Mouse (Mus musculus): ENCODE measurements around the gene Fiz1. TPM values are rescaled to one million over a fixed set of nuclear protein-coding genes. Genes with fewer than 3 reads are reported as not detected.
A peak's percentile ranks its signal among the peaks of the same experiment; 100 is the strongest.
"Not testable (repeated sequence)": the region's sequence is repeated elsewhere in the genome, so short reads cannot be mapped to it uniquely, and the experiment has no call there.

Gene Fiz1
- polyA plus RNA-seq, 1 experiment from 2014 or later: 31.2 TPM

DNA sequence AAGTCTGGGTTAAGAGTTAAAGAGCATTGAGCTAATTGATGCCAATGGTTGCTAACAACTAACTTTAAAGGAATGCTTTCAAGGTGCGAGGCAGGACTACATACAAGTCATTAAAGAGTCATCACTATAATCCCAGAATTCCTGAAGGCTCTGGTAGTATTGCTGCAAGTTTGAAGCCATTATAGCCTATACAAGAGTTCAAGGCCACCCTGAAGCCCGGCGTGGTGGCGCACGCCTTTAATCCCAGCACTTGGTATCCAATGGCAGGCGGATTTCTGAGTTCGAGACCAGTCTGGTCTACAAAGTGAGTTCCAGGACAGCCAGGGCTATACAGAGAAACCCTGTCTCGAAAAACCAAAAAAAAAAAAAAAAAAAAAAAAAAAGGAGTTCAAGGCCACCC lies 5.1 kb upstream of the Fiz1 start:
- peaks cover 13% of the 10 kb centered on the region for H3K4me1 ChIP-seq (replicated peaks)
- H3K27me3 ChIP-seq (replicated peaks); H3K9me3 ChIP-seq (replicated peaks); ATAC-seq (ENCODE audit: insufficient number of reproducible peaks, low FRiP score): not testable (repeated sequence)
- WGBS: 30% methylated on average over 8 of the region's 8 CpGs
- peak overlapping the region; percentile 95 for H3K4me3 ChIP-seq
- peaks cover 39% of the 10 kb centered on the region for H3K36me3 ChIP-seq
- H3K4me2 ChIP-seq: peak overlapping the region; percentile 90
- peak overlapping the region; percentile 97 for H3K9ac ChIP-seq
- H3K27ac ChIP-seq (ENCODE audit: poor library complexity, severe bottlenecking): peak overlapping the region; percentile 97

DNA sequence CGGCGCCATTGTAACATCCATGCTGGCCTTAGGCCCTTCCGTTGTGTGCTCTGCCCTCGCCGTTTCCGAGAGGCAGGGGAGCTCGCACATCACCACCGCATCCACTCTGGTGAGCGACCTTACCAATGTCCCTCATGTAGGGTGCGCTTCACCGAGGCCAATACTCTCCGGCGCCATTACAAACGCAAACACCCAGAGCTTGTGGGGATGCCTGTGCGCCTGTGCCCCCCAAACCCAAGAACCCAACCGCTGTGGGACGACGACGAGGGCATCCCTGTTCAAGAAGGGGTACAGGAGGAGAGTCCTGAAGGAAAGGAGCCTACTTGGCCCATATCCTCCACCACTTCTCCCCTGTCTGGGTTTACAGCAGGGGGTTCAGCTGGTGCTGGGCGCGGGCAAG lies 3.4 kb upstream of the Fiz1 start:
- Histone ChIP-seq H3K36me3 (peaks cover 25% of the 10 kb centered on the region), H3K4me3 (no peak overlapping the region), H3K27me3 (replicated peaks) (no peaks in the 10 kb centered on the region), H3K4me2 (no peak overlapping the region), H3K9me3 (replicated peaks) (no peaks in the 10 kb centered on the region), H3K9ac (no peak overlapping the region), H3K27ac (ENCODE audit: poor library complexity, severe bottlenecking) (no peak overlapping the region), H3K4me1 (replicated peaks) (peaks cover 17% of the 10 kb centered on the region)
- 96% methylated on average over 21 of the region's 21 CpGs for WGBS
- no peak for ATAC-seq (ENCODE audit: insufficient number of reproducible peaks, low FRiP score)

- Histone ChIP-seq H3K4me3 (no peak overlapping the region), H3K4me2 (no peak overlapping the region), H3K27ac (ENCODE audit: poor library complexity, severe bottlenecking) (no peak overlapping the region), H3K27me3 (replicated peaks) (no peaks in the 10 kb centered on the region), H3K9ac (no peak overlapping the region), H3K36me3 (peaks cover 25% of the 10 kb centered on the region), H3K9me3 (replicated peaks) (no peaks in the 10 kb centered on the region), H3K4me1 (replicated peaks) (peaks cover 17% of the 10 kb centered on the region)
- ATAC-seq (ENCODE audit: insufficient number of reproducible peaks, low FRiP score): no peak
- 90% methylated on average over 16 of the region's 16 CpGs for WGBS
Measured at GRCm38 (mm10) chr7:5017352-5017751, 2.9 kb upstream of the Fiz1 start.

- ATAC-seq (ENCODE audit: insufficient number of reproducible peaks, low FRiP score): no peak
- no peak overlapping the region for H3K4me3 ChIP-seq
- no peak overlapping the region for H3K27ac ChIP-seq (ENCODE audit: poor library complexity, severe bottlenecking)
- H3K9ac ChIP-seq: no peak overlapping the region
- peaks cover 25% of the 10 kb centered on the region for H3K36me3 ChIP-seq
- no peaks in the 10 kb centered on the region for H3K27me3 ChIP-seq (replicated peaks)
- 98% methylated on average over 2 of the region's 2 CpGs for WGBS
- H3K9me3 ChIP-seq (replicated peaks): no peaks in the 10 kb centered on the region
- peaks cover 17% of the 10 kb centered on the region for H3K4me1 ChIP-seq (replicated peaks)
- H3K4me2 ChIP-seq: no peak overlapping the region
Measured at GRCm38 (mm10) chr7:5016920-5017319, 2.4 kb upstream of the Fiz1 start.

- Histone ChIP-seq H3K4me2 (peak overlapping the region; percentile 65), H3K27ac (ENCODE audit: poor library complexity, severe bottlenecking) (peak overlapping the region; percentile 99), H3K9ac (peak overlapping the region; percentile 76), H3K27me3 (replicated peaks) (no peaks in the 10 kb centered on the region), H3K36me3 (peaks cover 33% of the 10 kb centered on the region), H3K9me3 (replicated peaks) (no peaks in the 10 kb centered on the region), H3K4me3 (peak overlapping the region; percentile 88), H3K4me1 (replicated peaks) (peaks cover 11% of the 10 kb centered on the region)
- no peak for ATAC-seq (ENCODE audit: insufficient number of reproducible peaks, low FRiP score)
- 73% methylated on average over 3 of the region's 3 CpGs for WGBS
Measured at GRCm38 (mm10) chr7:5016057-5016456, 1.6 kb upstream of the Fiz1 start.

DNA sequence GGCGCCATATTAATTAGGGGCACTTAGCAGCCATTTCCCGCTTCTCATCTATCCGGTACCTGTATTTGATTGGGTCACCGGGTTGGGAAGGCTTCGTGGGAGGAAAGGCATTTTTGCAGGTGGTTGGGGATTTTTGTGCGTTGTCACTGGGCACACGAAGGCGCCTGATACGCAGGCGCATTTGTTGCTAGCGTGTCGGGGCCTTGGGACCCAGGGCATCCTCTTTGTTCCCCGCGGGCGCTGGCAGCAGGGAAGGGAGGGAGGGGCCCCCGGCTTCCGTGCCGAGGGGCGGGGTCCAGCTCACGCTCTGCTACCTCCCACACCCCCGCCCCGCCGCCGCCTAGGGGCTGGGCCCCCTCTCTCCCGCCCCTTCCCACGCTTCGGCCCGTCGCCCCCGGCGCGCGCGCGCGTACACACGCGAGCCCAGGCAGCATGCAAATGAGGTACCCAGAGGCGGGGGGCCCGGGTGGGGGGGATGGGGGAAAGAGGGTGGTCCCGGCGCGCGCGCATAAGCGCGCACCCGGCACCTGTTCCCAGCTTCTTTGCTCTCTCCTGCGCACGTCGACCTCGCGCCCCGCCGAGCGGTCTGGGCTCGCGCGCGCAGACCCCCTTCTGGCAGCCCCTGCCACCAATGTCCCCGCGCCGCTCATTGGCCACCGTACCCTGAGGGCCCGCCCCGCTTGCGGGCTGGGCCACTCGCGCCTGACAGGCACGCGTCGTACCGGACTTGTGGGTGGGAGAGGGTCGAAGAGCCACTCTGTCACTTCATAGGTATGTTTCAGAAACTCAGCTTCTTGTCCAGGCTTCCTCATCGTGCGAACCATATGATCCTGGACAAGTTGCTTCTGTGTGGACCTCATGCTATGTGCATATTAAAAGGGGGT lies 863 bp upstream of the Fiz1 start, which contains the start of gene Gm44973:
TSS of gene Gm44973 (plus strand) at position 379 of the 884 bp plus-strand sequence.
- Histone ChIP-seq H3K9ac (peak within 1 kb of the TSS; percentile 91), H3K4me1 (replicated peaks) (peaks cover 8% of the 10 kb centered on the region), H3K27me3 (replicated peaks) (no peaks in the 10 kb centered on the region), H3K4me2 (peak within 1 kb of the TSS; percentile 65), H3K27ac (ENCODE audit: poor library complexity, severe bottlenecking) (peak within 1 kb of the TSS; percentile 99), H3K36me3 (peaks cover 40% of the 10 kb centered on the region), H3K9me3 (replicated peaks) (no peaks in the 10 kb centered on the region), H3K4me3 (peak within 1 kb of the TSS; percentile 88)
- WGBS: under 1% methylated on average over 64 of the region's 76 CpGs
- peak; percentile 88 for ATAC-seq (ENCODE audit: insufficient number of reproducible peaks, low FRiP score)

GRCm38 (mm10) chr7:5012681-5013513 lies 1.6 kb downstream of the Fiz1 start:
- Histone ChIP-seq H3K27me3 (replicated peaks) (no peaks in the 10 kb centered on the region), H3K4me3 (no peak overlapping the region), H3K4me1 (replicated peaks) (peaks cover 8% of the 10 kb centered on the region), H3K27ac (ENCODE audit: poor library complexity, severe bottlenecking) (no peak overlapping the region), H3K36me3 (peaks cover 60% of the 10 kb centered on the region), H3K9ac (no peak overlapping the region), H3K4me2 (peak overlapping the region; percentile 65), H3K9me3 (replicated peaks) (0 out of 2 replicates have a peak, but pooled peaks cover 8% of the 10 kb centered on the region)
- ATAC-seq (ENCODE audit: insufficient number of reproducible peaks, low FRiP score): no peak
- 90% methylated on average over 27 of the region's 27 CpGs for WGBS

GRCm38 (mm10) chr7:5008229-5008628 lies 6.3 kb downstream of the Fiz1 start:
- 93% methylated on average over 26 of the region's 26 CpGs for WGBS
- Histone ChIP-seq H3K4me1 (replicated peaks) (0 out of 2 replicates have a peak, but pooled peaks cover 2% of the 10 kb centered on the region), H3K36me3 (peaks cover 67% of the 10 kb centered on the region), H3K4me3 (no peak overlapping the region), H3K4me2 (no peak overlapping the region), H3K9ac (no peak overlapping the region), H3K27ac (ENCODE audit: poor library complexity, severe bottlenecking) (no peak overlapping the region), H3K27me3 (replicated peaks) (no peaks in the 10 kb centered on the region), H3K9me3 (replicated peaks) (0 out of 2 replicates have a peak, but pooled peaks cover 8% of the 10 kb centered on the region)
- no peak; the same call in 1 of the 2 replicates for ATAC-seq (ENCODE audit: insufficient number of reproducible peaks, low FRiP score)

DNA sequence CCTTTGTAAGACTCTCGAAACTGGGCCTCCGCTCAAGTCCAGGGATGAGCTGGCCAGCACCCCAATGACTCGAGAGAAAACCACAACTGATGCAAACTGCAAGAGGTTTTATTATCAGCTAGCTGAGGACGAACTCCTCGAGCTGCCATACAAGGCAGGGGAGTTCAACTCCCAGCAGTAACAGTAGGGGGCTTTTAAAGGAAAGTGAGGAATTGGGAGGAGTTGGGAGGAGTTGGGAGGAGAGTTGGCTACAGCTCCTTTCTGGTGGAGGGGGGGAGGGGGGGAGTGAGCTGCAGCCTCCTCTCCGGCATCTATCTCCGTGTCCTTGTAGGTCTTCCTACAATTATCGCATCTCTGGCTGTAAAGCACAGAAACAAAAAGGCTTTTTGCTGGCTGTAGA lies 11.6 kb downstream of the Fiz1 start:
- WGBS: 63% methylated on average over 8 of the region's 8 CpGs
- not testable (repeated sequence) for H3K9ac ChIP-seq; H3K27ac ChIP-seq (ENCODE audit: poor library complexity, severe bottlenecking); H3K4me3 ChIP-seq; H3K4me1 ChIP-seq (replicated peaks); H3K4me2 ChIP-seq; ATAC-seq (ENCODE audit: insufficient number of reproducible peaks, low FRiP score); H3K9me3 ChIP-seq (replicated peaks); H3K27me3 ChIP-seq (replicated peaks)
- peaks cover 16% of the 10 kb centered on the region for H3K36me3 ChIP-seq

- ATAC-seq (ENCODE audit: insufficient number of reproducible peaks, low FRiP score): no peak
- H3K4me3 ChIP-seq: no peak overlapping the region
- no peak overlapping the region for H3K9ac ChIP-seq
- no peak overlapping the region for H3K4me2 ChIP-seq
- H3K4me1 ChIP-seq (replicated peaks): peaks cover 13% of the 10 kb centered on the region
- H3K9me3 ChIP-seq (replicated peaks): no peaks in the 10 kb centered on the region; the same call in 1 of the 2 replicates
- 61% methylated on average over 2 of the region's 2 CpGs for WGBS
- H3K36me3 ChIP-seq: no peaks in the 10 kb centered on the region
- no peak overlapping the region for H3K27ac ChIP-seq (ENCODE audit: poor library complexity, severe bottlenecking)
- peaks cover 4% of the 10 kb centered on the region for H3K27me3 ChIP-seq (replicated peaks)
Measured at GRCm38 (mm10) chr7:4999876-5000275, 14.6 kb downstream of the Fiz1 start.

GRCm38 (mm10) chr7:4996934-4997333 lies 17.6 kb downstream of the Fiz1 start:
- H3K27ac ChIP-seq (ENCODE audit: poor library complexity, severe bottlenecking): 0 out of 2 replicates have a peak overlapping the region, but pooled peaks have one; percentile 68

More at GRCm38 (mm10) chr7:4996934-4997333, 17.6 kb downstream of the Fiz1 start:
- no peak for ATAC-seq (ENCODE audit: insufficient number of reproducible peaks, low FRiP score)
- peaks cover 31% of the 10 kb centered on the region for H3K27me3 ChIP-seq (replicated peaks)
- H3K4me3 ChIP-seq: 0 out of 2 replicates have a peak overlapping the region, but pooled peaks have one; percentile 60
- H3K9me3 ChIP-seq (replicated peaks): no peaks in the 10 kb centered on the region; the same call in 1 of the 2 replicates
- WGBS: 53% methylated on average over 8 of the region's 8 CpGs
- H3K9ac ChIP-seq: peak overlapping the region; percentile 79; the same call in 1 of the 2 replicates
- H3K4me2 ChIP-seq: peak overlapping the region; percentile 73
- H3K36me3 ChIP-seq: peaks cover 25% of the 10 kb centered on the region
- peaks cover 28% of the 10 kb centered on the region for H3K4me1 ChIP-seq (replicated peaks)
